Mouse (Mus musculus) heart, postnatal 0 days (tissue): ENCODE measurements at regions not wholly inside any gene's neighbourhood (a gene's known extent, or its start where the extent isn't known, plus 50 kb on each side); places are given as distances from the start of the nearest gene placed in this dataset.

Experiments
- ATAC-seq: fragments of 200-750 bp; cut with Nextera tagmentation; 2 replicates; pipeline ENCODE4 v1.8.0; 2017; ENCODE audit warnings: low read depth, moderate number of reproducible peaks, moderate library complexity; ENCODE audit not compliant: insufficient read depth
- DNase-seq: peaks from one replicate; pipeline ENCODE4 v3.0.0-alpha.2; 2016; ENCODE audit warnings: low spot score
- H3K27ac ChIP-seq: fragments of 300-500 bp; sonication (generic); 2 replicates; pipeline ENCODE4 v1.5.1; 2014; ENCODE audit warnings: low read depth, mild to moderate bottlenecking
- H3K27me3 ChIP-seq: fragments of 300-500 bp; sonication (generic); 2 replicates; pipeline ENCODE4 v1.6.1; 2014; ENCODE audit warnings: low read length, mixed read lengths; ENCODE audit not compliant: control insufficient read depth, insufficient read depth
- H3K36me3 ChIP-seq: fragments of 300-500 bp; sonication (generic); replicated peaks from 2 replicates; pipeline ENCODE4 v1.6.1; 2014; ENCODE audit warnings: low read length, mixed read lengths; ENCODE audit not compliant: control insufficient read depth, insufficient read depth
- H3K4me1 ChIP-seq: fragments of 300-500 bp; sonication (generic); 2 replicates; pipeline ENCODE4 v1.6.1; 2014; ENCODE audit warnings: antibody characterized with exemption; ENCODE audit not compliant: control insufficient read depth, insufficient read depth
- H3K4me2 ChIP-seq: fragments of 300-500 bp; sonication (generic); 2 replicates; pipeline ENCODE4 v1.6.1; 2014; ENCODE audit warnings: low read depth, mild to moderate bottlenecking, low read length, moderate library complexity
- H3K4me3 ChIP-seq: fragments of 300-500 bp; sonication (generic); 2 replicates; pipeline ENCODE4 v1.5.1; 2014; ENCODE audit warnings: low read depth, low read length
- H3K9ac ChIP-seq: fragments of 300-500 bp; sonication (generic); replicated peaks from 2 replicates; pipeline ENCODE4 v1.6.1; 2014; ENCODE audit warnings: low read depth, low read length, mixed read lengths
- H3K9me3 ChIP-seq: fragments of 300-500 bp; sonication (generic); replicated peaks from 2 replicates; pipeline ENCODE4 v1.6.1; 2016; ENCODE audit warnings: low read length; ENCODE audit not compliant: control insufficient read depth
- CTCF ChIP-seq: IDR thresholded peaks from 2 replicates; pipeline ENCODE4 v1.5.1; 2016; ENCODE audit warnings: antibody characterized with exemption, control low read depth, low read depth
- EP300 ChIP-seq: IDR thresholded peaks from 2 replicates; pipeline ENCODE4 v1.6.1; 2016; ENCODE audit warnings: antibody characterized with exemption, low read depth
- WGBS: fragments of 180-500 bp; shearing (Covaris S2); extraction: QIAGEN DNeasy Blood & Tissue Kit; methylation state at CpG from one replicate; pipeline ENCODE4 v1.1.7; 2014; 5-methylcytosine and 5-hydroxymethylcytosine counted together

- ATAC-seq = no peak
- no peak for TF ChIP-seq EP300
- no peak for TF ChIP-seq CTCF
- Histone ChIP-seq H3K9ac (no peak overlapping the region), H3K4me1 (no peaks in the 10 kb centered on the region), H3K27ac (no peak overlapping the region), H3K36me3 (no peaks in the 10 kb centered on the region), H3K27me3 (peaks cover 8% of the 10 kb centered on the region; the same call in 1 of the 2 replicates), H3K4me2 (no peak overlapping the region), H3K4me3 (no peak overlapping the region), H3K9me3 (no peaks in the 10 kb centered on the region)
- WGBS = 7% methylated on average over 17 of the region's 17 CpGs
- DNase-seq = no peak
Observed at GRCm38 (mm10) chr11:71439871-71440270, 209.3 kb upstream of the Nlrp1b start.

- Histone ChIP-seq H3K9me3 (no peaks in the 10 kb centered on the region), H3K4me2 (no peak overlapping the region), H3K27ac (no peak overlapping the region), H3K36me3 (no peaks in the 10 kb centered on the region), H3K27me3 (peaks cover 8% of the 10 kb centered on the region; the same call in 1 of the 2 replicates), H3K4me1 (no peaks in the 10 kb centered on the region), H3K9ac (no peak overlapping the region), H3K4me3 (no peak overlapping the region)
- DNase-seq (no peak), ATAC-seq (no peak)
- no peak for TF ChIP-seq EP300
- no peak for TF ChIP-seq CTCF
- WGBS = 40% methylated on average over 10 of the region's 10 CpGs
Observed at GRCm38 (mm10) chr11:71440392-71440791, 209.9 kb upstream of the Nlrp1b start.

- TF ChIP-seq CTCF (no peak), EP300 (no peak)
- H3K27ac ChIP-seq = no peak overlapping the region
- H3K9ac ChIP-seq = no peak overlapping the region
- peaks cover 8% of the 10 kb centered on the region; the same call in 1 of the 2 replicates for H3K27me3 ChIP-seq
- WGBS = 49% methylated on average over 6 of the region's 6 CpGs
- H3K36me3 ChIP-seq = no peaks in the 10 kb centered on the region
- no peaks in the 10 kb centered on the region for H3K9me3 ChIP-seq
- DNase-seq = no peak
- H3K4me1 ChIP-seq = no peaks in the 10 kb centered on the region
- H3K4me2 ChIP-seq = no peak overlapping the region
- no peak for ATAC-seq
- no peak overlapping the region for H3K4me3 ChIP-seq
Observed at GRCm38 (mm10) chr11:71444056-71444455, 213.5 kb upstream of the Nlrp1b start.

GRCm38 (mm10) chr11:71446641-71447040, 216.1 kb upstream of the Nlrp1b start:
- Histone ChIP-seq H3K36me3 (no peaks in the 10 kb centered on the region), H3K4me2 (no peak overlapping the region), H3K9me3 (no peaks in the 10 kb centered on the region), H3K9ac (no peak overlapping the region), H3K27me3 (no peaks in the 10 kb centered on the region), H3K4me1 (no peaks in the 10 kb centered on the region), H3K27ac (no peak overlapping the region), H3K4me3 (no peak overlapping the region)
- ATAC-seq = no peak
- 22% methylated on average over 5 of the region's 5 CpGs for WGBS
- TF ChIP-seq EP300 (no peak), CTCF (no peak)
- DNase-seq = no peak

- Histone ChIP-seq H3K4me3 (no peak overlapping the region), H3K9me3 (no peaks in the 10 kb centered on the region), H3K27ac (no peak overlapping the region), H3K9ac (no peak overlapping the region), H3K36me3 (no peaks in the 10 kb centered on the region), H3K27me3 (no peaks in the 10 kb centered on the region), H3K4me2 (no peak overlapping the region), H3K4me1 (no peaks in the 10 kb centered on the region)
- DNase-seq = no peak
- no peak for TF ChIP-seq EP300
- no peak for TF ChIP-seq CTCF
- 59% methylated on average over 10 of the region's 10 CpGs for WGBS
- ATAC-seq = no peak
Observed at GRCm38 (mm10) chr11:71447841-71448745, 217.6 kb upstream of the Nlrp1b start.
